Mouse (Mus musculus) intestine, embryonic 14.5 days (tissue): ENCODE measurements around the gene D630045J12Rik. TPM values are rescaled to one million over a fixed set of nuclear protein-coding genes. Genes with fewer than 3 reads are reported as not detected.

Experiments
- ATAC-seq: fragments of 200-750 bp; cut with Nextera tagmentation; replicated peaks from 2 replicates; pipeline ENCODE4 v1.8.0; 2017; ENCODE audit warnings: low read depth, moderate number of reproducible peaks, moderate TSS enrichment, moderate library complexity; ENCODE audit not compliant: low FRiP score, low TSS enrichment
- DNase-seq: peaks from one replicate; pipeline ENCODE4 v3.0.0-alpha.2; 2018; ENCODE audit warnings: low spot score
- H3K27ac ChIP-seq: fragments of 300-500 bp; sonication (generic); 2 replicates; pipeline ENCODE4 v1.5.1; 2014; ENCODE audit warnings: low read depth, mild to moderate bottlenecking, control low read depth
- H3K27me3 ChIP-seq: fragments of 300-500 bp; sonication (generic); replicated peaks from 2 replicates; pipeline ENCODE4 v1.6.1; 2014; ENCODE audit warnings: low read length, control low read depth; ENCODE audit not compliant: control insufficient read depth, insufficient read depth
- H3K36me3 ChIP-seq: fragments of 300-500 bp; sonication (generic); 2 replicates; pipeline ENCODE4 v1.6.1; 2014; ENCODE audit warnings: low read length, control low read depth; ENCODE audit not compliant: control insufficient read depth, insufficient read depth
- H3K4me1 ChIP-seq: fragments of 300-500 bp; sonication (generic); replicated peaks from 2 replicates; pipeline ENCODE4 v1.6.1; 2014; ENCODE audit warnings: low read length, control low read depth, mixed read lengths; ENCODE audit not compliant: control insufficient read depth, insufficient read depth
- H3K4me2 ChIP-seq: fragments of 300-500 bp; sonication (generic); 2 replicates; pipeline ENCODE4 v1.6.1; 2014; ENCODE audit warnings: low read length
- H3K4me3 ChIP-seq: fragments of 300-500 bp; sonication (generic); 2 replicates; pipeline ENCODE4 v1.5.1; 2014; ENCODE audit warnings: low read depth, low read length, control low read depth, mixed read lengths
- H3K9ac ChIP-seq: fragments of 300-500 bp; sonication (generic); 2 replicates; pipeline ENCODE4 v1.6.1; 2014; ENCODE audit warnings: mild to moderate bottlenecking, low read length
- H3K9me3 ChIP-seq: fragments of 300-500 bp; sonication (generic); 2 replicates; pipeline ENCODE4 v1.6.1; 2016; ENCODE audit warnings: low read length, control low read depth; ENCODE audit not compliant: control insufficient read depth
- WGBS: fragments of 180-500 bp; shearing (Covaris S2); extraction: QIAGEN DNeasy Blood & Tissue Kit; methylation state at CpG from one replicate; pipeline ENCODE4 v1.1.7; 2014; 5-methylcytosine and 5-hydroxymethylcytosine counted together
- polyA plus RNA-seq: library from polyadenylated mRNA; unstranded; fragments of >200 nt; fragmentation: Nextera tagmentation; extraction: Ambion mirVana; gene quantifications from 2 replicates; pipeline ENCODE4 v1.2.1, GENCODE M21; 2014

The D630045J12Rik gene
- polyA plus RNA-seq, 1 experiment from 2014 or later = 5.6 TPM

GRCm38 (mm10) chr6:38186312-38186950, 67.4 kb downstream of the D630045J12Rik start:
- H3K36me3 ChIP-seq = peaks cover 35% of the 10 kb centered on the region
- H3K4me2 ChIP-seq = no peak overlapping the region
- no peaks in the 10 kb centered on the region for H3K9me3 ChIP-seq
- DNase-seq = no peak
- no peaks in the 10 kb centered on the region for H3K27me3 ChIP-seq
- no peak for ATAC-seq
- no peak overlapping the region for H3K27ac ChIP-seq
- WGBS = 79% methylated on average over 8 of the region's 8 CpGs
- no peak overlapping the region for H3K9ac ChIP-seq
- no peaks in the 10 kb centered on the region for H3K4me1 ChIP-seq
- H3K4me3 ChIP-seq = no peak overlapping the region

GRCm38 (mm10) chr6:38184791-38185190, 69.0 kb downstream of the D630045J12Rik start:
- ATAC-seq (no peak), DNase-seq (no peak)
- Histone ChIP-seq H3K9me3 (no peaks in the 10 kb centered on the region), H3K4me2 (no peak overlapping the region), H3K9ac (no peak overlapping the region), H3K4me1 (peaks cover 9% of the 10 kb centered on the region; the same call in 1 of the 2 replicates), H3K27ac (no peak overlapping the region), H3K4me3 (no peak overlapping the region), H3K36me3 (peaks cover 32% of the 10 kb centered on the region), H3K27me3 (no peaks in the 10 kb centered on the region)
- WGBS = 81% methylated on average over 8 of the region's 8 CpGs

GRCm38 (mm10) chr6:38181756-38182318, 72.0 kb downstream of the D630045J12Rik start:
- no peaks in the 10 kb centered on the region for H3K9me3 ChIP-seq
- H3K4me3 ChIP-seq = no peak overlapping the region
- WGBS = 45% methylated on average over 10 of the region's 10 CpGs
- H3K9ac ChIP-seq = no peak overlapping the region
- H3K4me2 ChIP-seq = no peak overlapping the region
- peak overlapping the region; percentile 88 for H3K27ac ChIP-seq
- peaks cover 34% of the 10 kb centered on the region for H3K36me3 ChIP-seq
- peak; percentile 87 for ATAC-seq
- H3K27me3 ChIP-seq = no peaks in the 10 kb centered on the region
- no peak for DNase-seq
- H3K4me1 ChIP-seq = peaks cover 9% of the 10 kb centered on the region; the same call in 1 of the 2 replicates

- 31% methylated on average over 5 of the region's 5 CpGs for WGBS
- ATAC-seq = no peak
Measured at GRCm38 (mm10) chr6:38180669-38181068, 73.1 kb downstream of the D630045J12Rik start.

GRCm38 (mm10) chr6:38165385-38165784, 88.4 kb downstream of the D630045J12Rik start:
- Histone ChIP-seq H3K27ac (0 out of 2 replicates have a peak overlapping the region, but pooled peaks have one; percentile 14), H3K4me3 (no peak overlapping the region), H3K27me3 (no peaks in the 10 kb centered on the region), H3K9me3 (no peaks in the 10 kb centered on the region), H3K36me3 (peaks cover 30% of the 10 kb centered on the region), H3K4me2 (no peak overlapping the region), H3K9ac (no peak overlapping the region), H3K4me1 (no peaks in the 10 kb centered on the region; the same call in 1 of the 2 replicates)
- DNase-seq (no peak), ATAC-seq (no peak)
- WGBS = 51% methylated on average over 6 of the region's 6 CpGs

More at GRCm38 (mm10) chr6:38180669-38181068, 73.1 kb downstream of the D630045J12Rik start:
- H3K9ac ChIP-seq = no peak overlapping the region
- no peak for DNase-seq
- H3K9me3 ChIP-seq = no peaks in the 10 kb centered on the region
- peaks cover 9% of the 10 kb centered on the region; the same call in 1 of the 2 replicates for H3K4me1 ChIP-seq
- H3K4me2 ChIP-seq = no peak overlapping the region
- H3K4me3 ChIP-seq = no peak overlapping the region
- peaks cover 41% of the 10 kb centered on the region for H3K36me3 ChIP-seq
- peak overlapping the region; percentile 88 for H3K27ac ChIP-seq
- no peaks in the 10 kb centered on the region for H3K27me3 ChIP-seq

GRCm38 (mm10) chr6:38164705-38165104, 89.1 kb downstream of the D630045J12Rik start:
- ATAC-seq = no peak

GRCm38 (mm10) chr6:38162825-38163504, 90.8 kb downstream of the D630045J12Rik start:
- Histone ChIP-seq H3K9ac (no peak overlapping the region), H3K4me2 (no peak overlapping the region), H3K4me1 (no peaks in the 10 kb centered on the region; the same call in 1 of the 2 replicates), H3K9me3 (no peaks in the 10 kb centered on the region), H3K27me3 (no peaks in the 10 kb centered on the region), H3K36me3 (peaks cover 18% of the 10 kb centered on the region), H3K27ac (no peak overlapping the region), H3K4me3 (no peak overlapping the region)
- DNase-seq (no peak), ATAC-seq (no peak)
- WGBS = 59% methylated on average over 14 of the region's 14 CpGs

More at GRCm38 (mm10) chr6:38164705-38165104, 89.1 kb downstream of the D630045J12Rik start:
- DNase-seq = no peak
- no peak overlapping the region for H3K9ac ChIP-seq
- H3K4me1 ChIP-seq = no peaks in the 10 kb centered on the region; the same call in 1 of the 2 replicates
- peaks cover 28% of the 10 kb centered on the region for H3K36me3 ChIP-seq
- no peak overlapping the region for H3K27ac ChIP-seq
- no peaks in the 10 kb centered on the region for H3K27me3 ChIP-seq
- H3K4me2 ChIP-seq = no peak overlapping the region
- H3K9me3 ChIP-seq = no peaks in the 10 kb centered on the region
- no peak overlapping the region for H3K4me3 ChIP-seq
- 89% methylated on average over 6 of the region's 6 CpGs for WGBS

GRCm38 (mm10) chr6:38160556-38160955, 93.3 kb downstream of the D630045J12Rik start:
- no peak for DNase-seq
- no peak for ATAC-seq
- H3K27me3 ChIP-seq = no peaks in the 10 kb centered on the region
- H3K9ac ChIP-seq = no peak overlapping the region
- H3K36me3 ChIP-seq = peaks cover 21% of the 10 kb centered on the region; the same call in 1 of the 2 replicates
- no peak overlapping the region for H3K4me3 ChIP-seq
- no peak overlapping the region for H3K4me2 ChIP-seq
- peak overlapping the region; percentile 7; the same call in 1 of the 2 replicates for H3K27ac ChIP-seq
- WGBS = 81% methylated on average over 2 of the region's 2 CpGs
- no peaks in the 10 kb centered on the region for H3K4me1 ChIP-seq
- H3K9me3 ChIP-seq = no peaks in the 10 kb centered on the region
